Mouse (Mus musculus) neural tube, embryonic 12.5 days (tissue): Measurements from ENCODE around the gene Sp7. TPM values are rescaled to one million over a fixed set of nuclear protein-coding genes. Genes with fewer than 3 reads are reported as not detected.

Source experiments
- ATAC-seq: fragments of 200-750 bp; cut with Nextera tagmentation; 2 replicates; pipeline ENCODE4 v1.8.0; 2017; ENCODE audit warnings: low read depth, mild to moderate bottlenecking, moderate TSS enrichment, moderate library complexity; ENCODE audit not compliant: low FRiP score
- H3K27ac ChIP-seq: fragments of 300-500 bp; sonication (generic); 2 replicates; pipeline ENCODE4 v1.5.1; 2016
- H3K27me3 ChIP-seq: fragments of 300-500 bp; sonication (generic); replicated peaks from 2 replicates; pipeline ENCODE4 v1.6.1; 2016; ENCODE audit warnings: mild to moderate bottlenecking
- H3K36me3 ChIP-seq: fragments of 300-500 bp; sonication (generic); 2 replicates; pipeline ENCODE4 v1.6.1; 2016; ENCODE audit warnings: mild to moderate bottlenecking
- H3K4me1 ChIP-seq: fragments of 300-500 bp; sonication (generic); 2 replicates; pipeline ENCODE4 v1.6.1; 2016
- H3K4me2 ChIP-seq: fragments of 300-500 bp; sonication (generic); replicated peaks from 2 replicates; pipeline ENCODE4 v1.6.1; 2016; ENCODE audit warnings: mild to moderate bottlenecking
- H3K4me3 ChIP-seq: fragments of 300-500 bp; sonication (generic); 2 replicates; pipeline ENCODE4 v1.5.1; 2016
- H3K9ac ChIP-seq: fragments of 300-500 bp; sonication (generic); 2 replicates; pipeline ENCODE4 v1.6.1; 2016; ENCODE audit warnings: mild to moderate bottlenecking
- H3K9me3 ChIP-seq: fragments of 300-500 bp; sonication (generic); 2 replicates; pipeline ENCODE4 v1.6.1; 2016; ENCODE audit warnings: mild to moderate bottlenecking
- WGBS: fragments of 180-500 bp; shearing (Covaris S2); methylation state at CpG from one replicate; pipeline ENCODE4 v1.1.7; 2016; 5-methylcytosine and 5-hydroxymethylcytosine counted together
- polyA plus RNA-seq: library from polyadenylated mRNA; unstranded; fragments of >200 nt; fragmentation: Nextera tagmentation; extraction: Ambion mirVana; gene quantifications from 2 replicates; pipeline ENCODE4 v1.2.1, GENCODE M21; 2016

Gene Sp7
- polyA plus RNA-seq, result 0.57 and 0.81 TPM in 2 replicates

- Histone ChIP-seq H3K4me3 (peak within 1 kb of the TSS; percentile 16; the same call in 1 of the 2 replicates), H3K9ac (peak within 1 kb of the TSS; percentile 45), H3K4me1 (peaks cover 28% of the 10 kb centered on the region), H3K9me3 (no peaks in the 10 kb centered on the region), H3K27me3 (peaks cover 17% of the 10 kb centered on the region), H3K36me3 (no peaks in the 10 kb centered on the region), H3K4me2 (peak within 1 kb of the TSS; percentile 55), H3K27ac (no peak within 1 kb of the TSS)
- 5% methylated on average over 15 of the region's 15 CpGs for WGBS
- ATAC-seq, result 0 out of 2 replicates have a peak, but pooled peaks have one; percentile 22
These were observed at the start of gene Sp7 for GRCm38 (mm10) chr15:102366733-102367344. Gene Sp7, minus strand, starts transcription at chr15:102367182.

GRCm38 (mm10) chr15:102413687-102414086 lies 46.7 kb upstream of the Sp7 start:
- H3K9me3 ChIP-seq, result no peaks in the 10 kb centered on the region
- H3K27ac ChIP-seq, result no peak overlapping the region
- peaks cover 48% of the 10 kb centered on the region for H3K36me3 ChIP-seq
- H3K9ac ChIP-seq, result no peak overlapping the region
- no peaks in the 10 kb centered on the region for H3K27me3 ChIP-seq
- H3K4me2 ChIP-seq, result no peak overlapping the region
- H3K4me1 ChIP-seq, result peaks cover 25% of the 10 kb centered on the region
- ATAC-seq, result no peak
- no peak overlapping the region for H3K4me3 ChIP-seq

GRCm38 (mm10) chr15:102411077-102411476 lies 44.1 kb upstream of the Sp7 start:
- Histone ChIP-seq H3K4me2 (peak overlapping the region; percentile 41; the same call in 1 of the 2 replicates), H3K9me3 (no peaks in the 10 kb centered on the region), H3K27ac (no peak overlapping the region), H3K9ac (no peak overlapping the region), H3K4me3 (no peak overlapping the region), H3K36me3 (peaks cover 58% of the 10 kb centered on the region), H3K4me1 (peaks cover 38% of the 10 kb centered on the region), H3K27me3 (no peaks in the 10 kb centered on the region)
- WGBS, result 86% methylated on average over 1 of the region's 1 CpGs
- ATAC-seq, result no peak

GRCm38 (mm10) chr15:102409286-102409685 lies 42.3 kb upstream of the Sp7 start:
- H3K4me3 ChIP-seq, result no peak overlapping the region
- no peaks in the 10 kb centered on the region for H3K27me3 ChIP-seq
- peaks cover 57% of the 10 kb centered on the region for H3K36me3 ChIP-seq
- no peak for ATAC-seq
- WGBS, result 96% methylated on average over 3 of the region's 3 CpGs
- H3K9ac ChIP-seq, result no peak overlapping the region
- no peak overlapping the region for H3K27ac ChIP-seq
- H3K9me3 ChIP-seq, result no peaks in the 10 kb centered on the region
- 0 out of 2 replicates have a peak overlapping the region, but pooled peaks have one; percentile 20 for H3K4me2 ChIP-seq
- peaks cover 38% of the 10 kb centered on the region for H3K4me1 ChIP-seq

- H3K9ac ChIP-seq, result no peak overlapping the region
- 90% methylated on average over 2 of the region's 2 CpGs for WGBS
- 0 out of 2 replicates have a peak overlapping the region, but pooled peaks have one; percentile 20 for H3K4me2 ChIP-seq
- peaks cover 55% of the 10 kb centered on the region for H3K36me3 ChIP-seq
- H3K4me1 ChIP-seq, result peaks cover 38% of the 10 kb centered on the region
- no peaks in the 10 kb centered on the region for H3K9me3 ChIP-seq
- H3K27ac ChIP-seq, result no peak overlapping the region
- no peaks in the 10 kb centered on the region for H3K27me3 ChIP-seq
- no peak overlapping the region for H3K4me3 ChIP-seq
- ATAC-seq, result no peak
These were observed 41.7 kb upstream of the Sp7 start for GRCm38 (mm10) chr15:102408558-102409130.

GRCm38 (mm10) chr15:102407681-102408557 lies 40.9 kb upstream of the Sp7 start:
- Histone ChIP-seq H3K27me3 (no peaks in the 10 kb centered on the region), H3K4me1 (peaks cover 38% of the 10 kb centered on the region), H3K4me2 (no peak overlapping the region), H3K27ac (no peak overlapping the region), H3K4me3 (no peak overlapping the region), H3K9me3 (no peaks in the 10 kb centered on the region), H3K9ac (no peak overlapping the region), H3K36me3 (peaks cover 50% of the 10 kb centered on the region)
- WGBS, result 97% methylated on average over 10 of the region's 10 CpGs
- no peak for ATAC-seq

- H3K9ac ChIP-seq, result peak overlapping the region; percentile 97
- H3K27me3 ChIP-seq, result no peaks in the 10 kb centered on the region
- H3K4me1 ChIP-seq, result peaks cover 38% of the 10 kb centered on the region
- no peaks in the 10 kb centered on the region for H3K9me3 ChIP-seq
- WGBS, result 41% methylated on average over 3 of the region's 3 CpGs
- H3K4me3 ChIP-seq, result peak overlapping the region; percentile 92
- H3K36me3 ChIP-seq, result peaks cover 41% of the 10 kb centered on the region
- peak overlapping the region; percentile 88 for H3K27ac ChIP-seq
- H3K4me2 ChIP-seq, result peak overlapping the region; percentile 61
- no peak for ATAC-seq
These were observed 40.1 kb upstream of the Sp7 start for GRCm38 (mm10) chr15:102406912-102407580.

- under 1% methylated on average over 45 of the region's 69 CpGs for whole genome bisulfite sequencing
- no peak for ATAC-seq
These were observed 39.4 kb upstream of the Sp7 start for GRCm38 (mm10) chr15:102406196-102406911.

GRCm38 (mm10) chr15:102405489-102406195 lies 38.7 kb upstream of the Sp7 start, which contains the start of gene Sp1:
Gene Sp1, plus strand, starts transcription at chr15:102406143.
- H3K27me3 ChIP-seq, result no peaks in the 10 kb centered on the region
- peaks cover 30% of the 10 kb centered on the region for H3K36me3 ChIP-seq
- peak within 1 kb of the TSS; percentile 97 for H3K9ac ChIP-seq
- WGBS, result under 1% methylated on average over 38 of the region's 38 CpGs
- no peaks in the 10 kb centered on the region for H3K9me3 ChIP-seq
- peak; percentile 99 for ATAC-seq
- peak within 1 kb of the TSS; percentile 61 for H3K4me2 ChIP-seq
- peaks cover 32% of the 10 kb centered on the region for H3K4me1 ChIP-seq
- H3K27ac ChIP-seq, result peak within 1 kb of the TSS; percentile 92
- peak within 1 kb of the TSS; percentile 92 for H3K4me3 ChIP-seq

More at GRCm38 (mm10) chr15:102406196-102406911, 39.4 kb upstream of the Sp7 start:
- H3K36me3 ChIP-seq, result peaks cover 34% of the 10 kb centered on the region
- peak overlapping the region; percentile 61 for H3K4me2 ChIP-seq
- no peaks in the 10 kb centered on the region for H3K27me3 ChIP-seq
- H3K4me3 ChIP-seq, result peak overlapping the region; percentile 92
- H3K9me3 ChIP-seq, result no peaks in the 10 kb centered on the region
- peak overlapping the region; percentile 97 for H3K9ac ChIP-seq
- H3K4me1 ChIP-seq, result peaks cover 33% of the 10 kb centered on the region
- H3K27ac ChIP-seq, result peak overlapping the region; percentile 88

GRCm38 (mm10) chr15:102404608-102405488 lies 37.9 kb upstream of the Sp7 start:
- WGBS, result 16% methylated on average over 34 of the region's 34 CpGs

More at GRCm38 (mm10) chr15:102404608-102405488, 37.9 kb upstream of the Sp7 start:
- no peak for ATAC-seq
- peak overlapping the region; percentile 59 for H3K4me2 ChIP-seq
- peak overlapping the region; percentile 63 for H3K9ac ChIP-seq
- H3K4me3 ChIP-seq, result peak overlapping the region; percentile 46
- peaks cover 24% of the 10 kb centered on the region for H3K4me1 ChIP-seq
- H3K27ac ChIP-seq, result peak overlapping the region; percentile 92
- no peaks in the 10 kb centered on the region for H3K27me3 ChIP-seq
- H3K9me3 ChIP-seq, result no peaks in the 10 kb centered on the region
- H3K36me3 ChIP-seq, result peaks cover 22% of the 10 kb centered on the region
